Mouse (Mus musculus): Measurements from ENCODE around the gene Gpr89.

DNA sequence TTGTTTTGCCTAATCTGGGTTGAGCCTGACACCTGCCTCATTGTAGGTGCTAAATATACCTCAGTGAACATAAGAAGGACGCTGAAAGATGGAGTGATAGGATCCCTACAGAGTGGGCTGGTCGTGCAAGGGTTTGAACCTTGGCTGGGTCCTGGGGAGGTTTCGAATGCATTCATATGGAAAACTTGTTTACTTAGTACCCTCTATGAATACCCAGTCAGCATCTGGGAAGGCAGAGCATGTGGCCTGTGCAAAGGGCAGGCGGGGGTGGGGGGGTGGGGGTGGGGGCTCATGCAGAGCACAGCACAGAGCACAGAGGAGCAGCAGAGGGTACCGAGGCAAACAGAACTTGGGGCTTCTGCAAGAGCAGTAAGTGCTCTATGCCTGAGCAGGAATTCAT, 72.2 kb downstream of the Gpr89 start:
- TF ChIP-seq CTCF (IDR thresholded peaks at IDR 0.05; ENCODE audit: borderline replicate concordance, control insufficient read depth, extremely low read depth, insufficient read depth, low read length, poor library complexity): no peak
- TF ChIP-seq POLR2A (IDR thresholded peaks at IDR 0.05; ENCODE audit: control insufficient read depth, extremely low read depth, insufficient read depth, low read length, poor library complexity): no peak

All from thymus, adult 2 months (tissue).